Mouse (Mus musculus) lung, adult 2 months (tissue): ENCODE data around the gene Rheb. TPM values are rescaled to one million over a fixed set of nuclear protein-coding genes. Genes with fewer than 3 reads are reported as not detected.
"Not testable (repeated sequence)": the region's sequence is repeated elsewhere in the genome, so short reads cannot be mapped to it uniquely, and the experiment has no call there.

ENCODE experiments used
- DNase-seq: peaks from one replicate; pipeline ENCODE4 v3.0.0; 2022
- H3K4me1 ChIP-seq: fragments of 200-500 bp; 2 replicates; pipeline ENCODE4 v1.6.1; 2011; ENCODE audit warnings: low read length; ENCODE audit not compliant: control insufficient read depth, insufficient read depth
- H3K4me3 ChIP-seq: fragments of 200-500 bp; replicated peaks from 2 replicates; pipeline ENCODE3; 2011; ENCODE audit warnings: low read depth, mild to moderate bottlenecking, control low read depth, low read length; ENCODE audit errors: extremely low read depth
- CTCF ChIP-seq: fragments of 200-500 bp; IDR thresholded peaks from 2 replicates; pipeline ENCODE4 v1.5.1; 2011; ENCODE audit warnings: mild to moderate bottlenecking, low read length, control low read depth; ENCODE audit not compliant: insufficient read depth
- POLR2A ChIP-seq: fragments of 200-500 bp; IDR thresholded peaks from 2 replicates; pipeline ENCODE4 v1.6.1; 2011; ENCODE audit warnings: low read depth, mild to moderate bottlenecking, control low read depth, low read length, borderline replicate concordance; ENCODE audit errors: extremely low read depth
- WGBS: fragments of 180-500 bp; shearing (Covaris S2); methylation state at CpG from one replicate; pipeline ENCODE4 v1.1.7; 2018; 5-methylcytosine and 5-hydroxymethylcytosine counted together
- polyA plus RNA-seq: library from polyadenylated mRNA; depleted of rRNA; stranded (reverse); fragments of >200 nt; gene quantifications from 2 replicates; pipeline ENCODE4 v1.2.3, GENCODE M21; 2012

Rheb gene
- polyA plus RNA-seq, 1 experiment, result 27.1 TPM

- no peak for DNase-seq
- Histone ChIP-seq H3K4me3 (no peak overlapping the region), H3K4me1 (no peaks in the 10 kb centered on the region)
- TF ChIP-seq POLR2A (no peak), CTCF (no peak)
- 54% methylated on average over 11 of the region's 11 CpGs for WGBS
These were observed 27.4 kb upstream of the Rheb start for GRCm38 (mm10) chr5:24869796-24870289.

DNA sequence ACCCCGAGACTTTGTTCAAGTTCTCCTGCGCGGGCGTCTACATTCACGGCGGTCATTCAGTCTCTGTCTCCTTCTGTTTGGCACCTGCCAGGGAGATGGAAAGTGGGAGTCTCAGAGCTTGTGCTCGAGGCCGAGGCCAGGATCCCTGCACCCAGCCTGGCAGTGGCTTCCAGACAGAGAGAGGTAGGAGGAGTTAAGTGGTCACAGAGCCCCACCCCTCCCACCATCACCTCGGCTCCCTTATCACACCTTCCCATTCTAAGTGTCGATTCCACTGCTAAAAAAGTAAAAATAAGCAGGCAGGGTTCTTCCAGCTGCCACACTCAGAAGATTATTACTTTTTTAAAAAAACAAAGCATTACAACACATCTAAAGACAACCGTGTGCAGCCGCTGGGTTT, 21.4 kb upstream of the Rheb start:
- DNase-seq, result no peak
- no peaks in the 10 kb centered on the region for H3K4me1 ChIP-seq
- whole genome bisulfite sequencing, result 71% methylated on average over 12 of the region's 12 CpGs
- TF ChIP-seq CTCF, result no peak
- no peak for TF ChIP-seq POLR2A
- no peak overlapping the region for H3K4me3 ChIP-seq

DNA sequence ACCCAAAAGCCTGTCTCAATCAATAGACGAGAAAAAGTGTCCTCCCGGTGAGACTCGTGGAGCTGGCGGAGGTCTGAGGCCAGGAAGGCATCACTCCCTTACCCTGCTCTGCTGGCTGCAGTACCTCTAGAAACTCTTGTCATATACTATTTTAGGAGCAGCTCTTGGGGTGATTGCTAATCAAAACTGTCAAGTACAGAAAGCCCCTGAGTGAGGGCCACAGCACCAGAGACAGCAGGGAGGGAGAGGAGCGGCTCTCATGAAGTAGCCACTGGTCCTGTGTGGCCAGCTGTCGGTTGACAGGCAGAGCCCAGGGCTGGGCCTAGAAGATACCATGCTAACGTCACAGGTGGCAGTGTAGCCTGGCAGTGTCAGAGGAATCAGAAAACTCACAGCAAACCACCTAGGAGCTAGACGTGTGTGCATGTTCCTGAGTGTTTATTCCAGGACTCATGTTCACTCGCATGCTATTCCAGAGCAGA, 19.1 kb upstream of the Rheb start:
- no peak for DNase-seq
- Histone ChIP-seq H3K4me1 (no peaks in the 10 kb centered on the region), H3K4me3 (no peak overlapping the region)
- 88% methylated on average over 9 of the region's 9 CpGs for WGBS
- TF ChIP-seq POLR2A, result no peak
- TF ChIP-seq CTCF, result no peak

DNA sequence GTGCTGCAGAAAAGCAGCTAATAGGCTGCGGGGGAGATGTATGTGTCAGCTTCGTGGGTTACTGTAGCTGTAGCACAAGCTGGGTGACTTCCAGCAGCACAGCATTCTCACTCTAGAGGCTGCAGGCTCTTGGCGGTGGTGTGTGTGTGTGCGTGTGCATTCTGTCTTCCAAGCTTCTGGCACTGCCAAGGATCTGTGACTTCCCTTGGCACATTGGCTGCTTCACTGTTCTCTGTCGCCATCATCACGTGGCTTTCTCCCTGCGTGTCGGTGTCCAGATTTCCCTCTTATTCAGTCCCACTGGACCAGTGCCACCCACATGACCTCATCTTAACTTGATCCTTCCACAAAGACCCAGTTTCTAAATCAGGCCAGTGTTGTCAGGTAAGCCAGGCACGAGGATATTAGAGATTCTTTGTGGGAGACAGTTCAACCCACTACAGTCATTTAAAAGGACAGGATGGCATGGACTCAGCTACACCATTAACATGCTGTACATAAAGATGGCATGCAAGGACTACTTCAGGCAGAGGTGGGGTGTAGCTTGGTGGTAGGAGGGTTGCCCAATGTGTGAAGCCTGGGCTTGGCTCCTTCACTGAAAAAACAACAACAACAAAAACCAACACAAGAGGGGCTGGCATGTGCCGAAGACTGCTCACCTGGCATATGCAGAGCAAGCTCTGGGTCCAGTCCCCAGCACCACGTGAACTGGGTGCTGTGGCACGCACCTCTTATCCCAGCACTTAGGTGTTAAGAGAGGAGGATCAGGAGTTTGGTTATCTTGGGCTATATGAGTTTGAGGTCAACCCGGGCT, 18.4 kb upstream of the Rheb start:
- Histone ChIP-seq H3K4me3 (no peak overlapping the region), H3K4me1 (no peaks in the 10 kb centered on the region)
- TF ChIP-seq CTCF (no peak), POLR2A (no peak)
- DNase-seq, result no peak
- WGBS, result 65% methylated on average over 13 of the region's 13 CpGs

- 57% methylated on average over 3 of the region's 3 CpGs for WGBS
- H3K4me3 ChIP-seq, result no peak overlapping the region
- TF ChIP-seq POLR2A (no peak), CTCF (no peak)
These were observed 17.5 kb upstream of the Rheb start for GRCm38 (mm10) chr5:24859771-24860540.

GRCm38 (mm10) chr5:24854827-24855600, 12.6 kb upstream of the Rheb start:
- TF ChIP-seq POLR2A (no peak), CTCF (no peak)
- H3K4me1 ChIP-seq, result no peaks in the 10 kb centered on the region
- 60% methylated on average over 3 of the region's 3 CpGs for WGBS
- no peak overlapping the region for H3K4me3 ChIP-seq
- DNase-seq, result no peak

More at GRCm38 (mm10) chr5:24859771-24860540, 17.5 kb upstream of the Rheb start:
- no peak for DNase-seq
- no peaks in the 10 kb centered on the region for H3K4me1 ChIP-seq

DNA sequence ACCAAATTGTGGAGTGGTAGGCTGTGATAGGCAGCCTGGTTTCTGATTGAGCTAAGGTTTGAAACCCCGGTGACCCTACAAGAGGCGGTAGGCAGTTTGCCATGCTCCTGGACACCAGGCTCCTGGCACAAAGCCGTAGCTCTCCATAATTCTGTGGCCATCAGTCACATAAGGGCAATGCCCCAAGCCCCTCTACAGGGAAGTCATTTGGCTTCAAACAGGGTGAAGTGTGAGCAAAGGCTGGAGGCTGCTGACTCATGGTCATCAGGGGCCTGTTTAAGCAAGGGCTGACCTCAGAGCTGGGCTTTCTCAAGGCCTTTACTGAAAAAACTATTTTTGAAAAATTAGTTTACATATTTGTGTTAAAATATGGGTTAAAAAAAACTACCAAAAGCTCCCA, 11.8 kb upstream of the Rheb start:
- WGBS, result 84% methylated on average over 3 of the region's 3 CpGs
- no peak overlapping the region for H3K4me3 ChIP-seq
- no peak for DNase-seq
- no peak for TF ChIP-seq CTCF
- TF ChIP-seq POLR2A, result no peak
- H3K4me1 ChIP-seq, result no peaks in the 10 kb centered on the region

GRCm38 (mm10) chr5:24848261-24848660, 5.8 kb upstream of the Rheb start:
- H3K4me3 ChIP-seq, DNase-seq, H3K4me1 ChIP-seq: not testable (repeated sequence)
- 87% methylated on average over 14 of the region's 14 CpGs for WGBS

DNA sequence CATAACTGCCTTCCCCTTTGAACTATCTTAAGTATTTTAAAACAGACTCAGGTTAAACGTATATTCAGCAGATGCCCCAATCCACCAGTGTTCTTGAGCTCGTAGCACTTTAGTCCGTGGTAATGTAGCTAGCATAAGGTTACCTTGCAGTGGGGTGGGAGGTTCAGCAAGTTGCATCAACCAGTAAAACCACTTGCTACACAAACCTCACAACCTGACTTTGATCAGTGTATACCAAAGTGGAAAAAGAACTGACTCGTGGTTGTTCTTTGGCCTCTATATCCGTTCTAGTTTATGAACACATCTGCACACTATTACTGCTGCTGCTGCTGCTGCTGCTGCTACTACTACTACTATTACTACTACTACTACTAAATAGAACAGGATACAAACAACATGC, 1.4 kb upstream of the Rheb start:
- DNase-seq, result no peak
- TF ChIP-seq POLR2A, result no peak
- no peak for TF ChIP-seq CTCF
- Histone ChIP-seq H3K4me3 (no peak overlapping the region), H3K4me1 (peaks cover 17% of the 10 kb centered on the region)
- WGBS, result 84% methylated on average over 5 of the region's 5 CpGs
